10 mouse cellular contexts compared by ENCODE assay signal in genomic region chr15:86089091-86089744, GRCm38 (mm10). TPM values are rescaled to one million over a fixed set of nuclear protein-coding genes. Genes with fewer than 3 reads are reported as not detected.
A peak's percentile ranks its signal among the peaks of the same experiment; 100 is the strongest.
DNase-seq lines count a peak whose midpoint lies in the region; ATAC-seq and TF ChIP-seq lines count a peak whose summit lies in the region.
"Had no signal": no experiment of that assay in that cellular context is flagged by ENCODE, and none has a peak within 500 bp of the region (broad histone marks: within the 10 kb centered on the region; RNA-seq: fewer than 3 reads in every experiment).

No protein-coding gene starts in this region.

- peak overlapping the region; percentile 25; the same call in 1 of the 2 replicates for H3K27ac ChIP-seq in forebrain, embryonic 15.5 days (replicated peaks)
- no peak overlapping the region for H3K27ac ChIP-seq in forebrain, embryonic 14.5 days (ENCODE audit: low read depth, low read length)
- H3K27ac ChIP-seq in lung, embryonic 14.5 days (ENCODE audit: low read depth): peak overlapping the region; percentile 70
- H3K27ac ChIP-seq in intestine, embryonic 16.5 days (ENCODE audit: low read length): peak overlapping the region; percentile 85

- no peak for ATAC-seq in forebrain, embryonic 15.5 days (replicated peaks)
- ATAC-seq in forebrain, embryonic 14.5 days: no peak
- ATAC-seq in lung, embryonic 14.5 days (ENCODE audit: insufficient read depth): no peak
- peak; percentile 26 for ATAC-seq in intestine, embryonic 16.5 days
- no peak for ATAC-seq in activated CD4-positive, CD25-positive, alpha-beta regulatory T cell, adult 4 months
- ATAC-seq in megakaryocyte, adult 5-6 weeks (ENCODE audit: poor library complexity, severe bottlenecking): no peak

- H3K27me3 ChIP-seq in forebrain, embryonic 15.5 days: no peaks in the 10 kb centered on the region
- H3K27me3 ChIP-seq in forebrain, embryonic 14.5 days (replicated peaks; ENCODE audit: control insufficient read depth, insufficient read depth, low read length): no peaks in the 10 kb centered on the region
- H3K27me3 ChIP-seq in lung, embryonic 14.5 days (ENCODE audit: insufficient read depth, low read length): no peaks in the 10 kb centered on the region
- no peaks in the 10 kb centered on the region for H3K27me3 ChIP-seq in intestine, embryonic 16.5 days (replicated peaks; ENCODE audit: control insufficient read depth, insufficient read depth, low read length)
- H3K27me3 ChIP-seq in splenic B cell, adult 2 months (ENCODE audit: control insufficient read depth, insufficient read depth, low read length, poor library complexity, severe bottlenecking): no peaks in the 10 kb centered on the region
- H3K27me3 ChIP-seq: Patski had no signal

- H3K4me1 ChIP-seq in forebrain, embryonic 15.5 days: peaks cover 59% of the 10 kb centered on the region
- peaks cover 43% of the 10 kb centered on the region for H3K4me1 ChIP-seq in forebrain, embryonic 14.5 days (ENCODE audit: control insufficient read depth, insufficient read depth, low read length)
- peaks cover 37% of the 10 kb centered on the region for H3K4me1 ChIP-seq in lung, embryonic 14.5 days (ENCODE audit: insufficient read depth)
- H3K4me1 ChIP-seq in intestine, embryonic 16.5 days (ENCODE audit: control insufficient read depth, insufficient read depth, low read length): peaks cover 74% of the 10 kb centered on the region

- DNase-seq in forebrain, embryonic 14.5 days (ENCODE audit: low spot score): no peak
- DNase-seq in lung, embryonic 14.5 days: no peak
- DNase-seq in lung, postnatal 4 days: no peak
- DNase-seq in splenic B cell, adult 2 months (ENCODE audit: low read depth, low spot score): peak; percentile 11
- DNase-seq: right cerebral cortex, postnatal 25 days had no signal

- H3K9me3 ChIP-seq in forebrain, embryonic 15.5 days: no peaks in the 10 kb centered on the region
- H3K9me3 ChIP-seq in forebrain, embryonic 14.5 days (replicated peaks; ENCODE audit: control insufficient read depth, low read length): no peaks in the 10 kb centered on the region
- H3K9me3 ChIP-seq in lung, embryonic 14.5 days (ENCODE audit: low read depth, low read length): no peaks in the 10 kb centered on the region
- no peaks in the 10 kb centered on the region for H3K9me3 ChIP-seq in intestine, embryonic 16.5 days (ENCODE audit: control insufficient read depth, low read length)

- H3K4me3 ChIP-seq in forebrain, embryonic 15.5 days: no peak overlapping the region
- no peak overlapping the region for H3K4me3 ChIP-seq in forebrain, embryonic 14.5 days (ENCODE audit: low read depth, low read length)
- no peak overlapping the region for H3K4me3 ChIP-seq in lung, embryonic 14.5 days (ENCODE audit: low read depth, low read length)
- no peak overlapping the region for H3K4me3 ChIP-seq in intestine, embryonic 16.5 days (ENCODE audit: low read length)

- 72% methylated on average over 13 of the region's 13 CpGs for WGBS in forebrain, embryonic 15.5 days
- 84% methylated on average over 13 of the region's 13 CpGs for WGBS in forebrain, embryonic 14.5 days
- 50% methylated on average over 13 of the region's 13 CpGs for WGBS in lung, embryonic 14.5 days
- WGBS in intestine, embryonic 16.5 days: 51% methylated on average over 13 of the region's 13 CpGs

- H3K36me3 ChIP-seq in forebrain, embryonic 15.5 days: 0 out of 2 replicates have a peak, but pooled peaks cover 9% of the 10 kb centered on the region
- H3K36me3 ChIP-seq in forebrain, embryonic 14.5 days (ENCODE audit: control insufficient read depth, insufficient read depth, low read length): peaks cover 12% of the 10 kb centered on the region
- H3K36me3 ChIP-seq in lung, embryonic 14.5 days (ENCODE audit: insufficient read depth): 0 out of 2 replicates have a peak, but pooled peaks cover 3% of the 10 kb centered on the region
- no peaks in the 10 kb centered on the region for H3K36me3 ChIP-seq in intestine, embryonic 16.5 days (ENCODE audit: control insufficient read depth, insufficient read depth, low read length)
- no peaks in the 10 kb centered on the region; the same call in 1 of the 2 replicates for H3K36me3 ChIP-seq in splenic B cell, adult 2 months (ENCODE audit: control insufficient read depth, insufficient read depth, low read length, poor library complexity, severe bottlenecking)

- H3K9ac ChIP-seq in forebrain, embryonic 15.5 days (replicated peaks): no peak overlapping the region
- no peak overlapping the region for H3K9ac ChIP-seq in forebrain, embryonic 14.5 days (ENCODE audit: low read length)
- no peak overlapping the region for H3K9ac ChIP-seq in lung, embryonic 14.5 days
- H3K9ac ChIP-seq in intestine, embryonic 16.5 days (ENCODE audit: low read depth, low read length): no peak overlapping the region

- H3K4me2 ChIP-seq in forebrain, embryonic 15.5 days (replicated peaks): no peak overlapping the region
- no peak overlapping the region for H3K4me2 ChIP-seq in forebrain, embryonic 14.5 days (ENCODE audit: low read length)
- H3K4me2 ChIP-seq in lung, embryonic 14.5 days: no peak overlapping the region
- H3K4me2 ChIP-seq in intestine, embryonic 16.5 days (ENCODE audit: low read depth, low read length): peak overlapping the region; percentile 23; the same call in 1 of the 2 replicates

- no peak for TF ChIP-seq CTCF in lung, embryonic 14.5 days (IDR thresholded peaks at IDR 0.05; ENCODE audit: low read depth)

RNA-seq across cellular contexts. Expression of gene Gramd4, which starts 31.7 kb away (rescaled TPM):
- polyA plus RNA-seq in forebrain, embryonic 15.5 days (2015; fragmentation: Nextera tagmentation; extraction: Ambion mirVana): 48.8 and 52.9 TPM in 2 replicates
- 20.7 and 28.0 TPM in 2 replicates for polyA plus RNA-seq in forebrain, embryonic 14.5 days (2014; fragmentation: Nextera tagmentation; extraction: Ambion mirVana)
- polyA plus RNA-seq in lung, embryonic 14.5 days (2014; fragmentation: Nextera tagmentation; extraction: Ambion mirVana): 8.6 and 9.8 TPM in 2 replicates
- polyA plus RNA-seq in intestine, embryonic 16.5 days (2015; fragmentation: Nextera tagmentation; extraction: Ambion mirVana): 9.1 and 9.5 TPM in 2 replicates
- 10 to 100 TPM; 20.5 to 22.7 TPM for polyA plus RNA-seq in activated CD4-positive, CD25-positive, alpha-beta regulatory T cell, adult 4 months (2017; shearing (Covaris generic))
- 11.5 and 13.1 TPM in 2 replicates for total RNA-seq in megakaryocyte, adult 5-6 weeks (2015)
- total RNA-seq in megakaryocyte, adult 5-6 weeks (2017): 36.8 and 46.0 TPM in 2 replicates

RNA-seq across cellular contexts. Expression of gene Celsr1, which starts 55.6 kb away (rescaled TPM):
- 5.8 and 7.2 TPM in 2 replicates for polyA plus RNA-seq in forebrain, embryonic 15.5 days (2015; fragmentation: Nextera tagmentation; extraction: Ambion mirVana)
- polyA plus RNA-seq in forebrain, embryonic 14.5 days (2014; fragmentation: Nextera tagmentation; extraction: Ambion mirVana): 8.6 and 9.6 TPM in 2 replicates
- polyA plus RNA-seq in lung, embryonic 14.5 days (2014; fragmentation: Nextera tagmentation; extraction: Ambion mirVana): 9.0 and 9.9 TPM in 2 replicates
- polyA plus RNA-seq in intestine, embryonic 16.5 days (2015; fragmentation: Nextera tagmentation; extraction: Ambion mirVana): 0.51 and 0.70 TPM in 2 replicates
- 1 to 10 TPM; 3.9 to 4.9 TPM for polyA plus RNA-seq in activated CD4-positive, CD25-positive, alpha-beta regulatory T cell, adult 4 months (2017; shearing (Covaris generic))
- 1.0 and 1.2 TPM in 2 replicates for total RNA-seq in megakaryocyte, adult 5-6 weeks (2015)
- 1.2 and 4.4 TPM in 2 replicates for total RNA-seq in megakaryocyte, adult 5-6 weeks (2017)
